In genomic region chr19:30427484-30427883, GRCm38 (mm10) we compare ENCODE assay signal across 9 mouse cellular contexts.
DNase-seq lines count a peak whose midpoint lies in the region; ATAC-seq and TF ChIP-seq lines count a peak whose summit lies in the region.
"Had no signal": no experiment of that assay in that cellular context is flagged by ENCODE, and none has a peak within 500 bp of the region (broad histone marks: within the 10 kb centered on the region; RNA-seq: fewer than 3 reads in every experiment).

No protein-coding gene starts in this region.

- no peaks in the 10 kb centered on the region for H3K4me1 ChIP-seq in kidney, adult 2 months (ENCODE audit: control insufficient read depth, insufficient read depth, low read length)
- peaks cover 0 to 3% of the 10 kb centered on the region in 2 experiments; a peak in 1 of 4 replicates for H3K4me1 ChIP-seq in CH12.LX (ENCODE audit: control insufficient read depth in 1 of 2, insufficient read depth in 2 of 2)
- H3K4me1 ChIP-seq: limb, embryonic 15.5 days had no signal

- no peak for TF ChIP-seq EP300 in CH12.LX (IDR thresholded peaks at IDR 0.05; ENCODE audit: low read length)

- H3K4me2 ChIP-seq in CH12.LX (ENCODE audit: insufficient read depth, low read depth, poor library complexity, severe bottlenecking), result no peak overlapping the region
- H3K4me2 ChIP-seq: limb, embryonic 15.5 days had no signal

- H3K9me3 ChIP-seq in CH12.LX (replicated peaks; ENCODE audit: low read length), result no peaks in the 10 kb centered on the region
- H3K9me3 ChIP-seq: limb, embryonic 15.5 days had no signal

- TF ChIP-seq RAD21 in CH12.LX (IDR thresholded peaks at IDR 0.05; ENCODE audit: low read depth, low read length), result no peak; the same call in 1 of the 2 replicates

- in situ Hi-C loops in CH12.LX (cut with MboI; ENCODE audit: low pct_ligation_motif_present, low pct_unique_long_range_greater_than_20kb, low sequenced_read_pairs), result no loop called here

- no peak for TF ChIP-seq POLR2A in kidney, adult 2 months (IDR thresholded peaks at IDR 0.05; ENCODE audit: low read depth, low read length)
- no peak for TF ChIP-seq POLR2A in CH12.LX (IDR thresholded peaks at IDR 0.05; ENCODE audit: low read depth, low read length)

- H3K9ac ChIP-seq in CH12.LX (ENCODE audit: insufficient read depth, low read depth), result no peak overlapping the region
- H3K9ac ChIP-seq: limb, embryonic 15.5 days had no signal

- dilution Hi-C loops in CH12.LX (cut with MboI; ENCODE audit: extremely low pct_ligation_motif_present, extremely low pct_unique_long_range_greater_than_20kb, low sequenced_read_pairs), result no loop called here

- DNase-seq in adrenal gland, postnatal 25 days, result peak; percentile 18
- no peak for DNase-seq in adrenal gland, adult 8-10 months
- peak; percentile 8 for DNase-seq in kidney, adult 2 months
- no peak for DNase-seq in kidney, adult 8-10 months
- DNase-seq in CH12.LX (ENCODE audit: extremely low read depth), result peak; percentile 25
- DNase-seq in kidney, postnatal 4 days, result peak; percentile 71
- no peak for DNase-seq in cerebellum, adult 18-20 months

- WGBS in kidney, adult 2 months, result 15% methylated on average over 2 of the region's 2 CpGs

- ATAC-seq in megakaryocyte progenitor cell, adult 5-6 weeks (replicated peaks; ENCODE audit: poor library complexity), result no peak

- H3K79me2 ChIP-seq in CH12.LX (replicated peaks; ENCODE audit: control insufficient read depth, extremely low read depth, insufficient read depth, poor library complexity, severe bottlenecking), result no peaks in the 10 kb centered on the region

- TF ChIP-seq CTCF in kidney, adult 2 months (conservative IDR thresholded peaks at IDR 0.05; ENCODE audit: insufficient read depth, insufficient read length, low read depth, low read length), result peak; percentile 24; the same call in 1 of the 2 replicates
- peak in 1 of 2 experiments; percentile 42; a peak in 2 of 4 replicates for TF ChIP-seq CTCF in CH12.LX (conservative IDR thresholded peaks at IDR 0.05 in 1 of 2, IDR thresholded peaks at IDR 0.05 in 1 of 2; ENCODE audit: low read depth in 2 of 2, low read length in 2 of 2)

- H3K27me3 ChIP-seq in kidney, adult 2 months (replicated peaks; ENCODE audit: control insufficient read depth, insufficient read depth, low read length), result no peaks in the 10 kb centered on the region
- H3K27me3 ChIP-seq in CH12.LX (replicated peaks), result no peaks in the 10 kb centered on the region
- H3K27me3 ChIP-seq: limb, embryonic 15.5 days had no signal

- no peak overlapping the region for H3K27ac ChIP-seq in kidney, adult 2 months (ENCODE audit: insufficient read depth, low read depth, low read length)
- H3K27ac ChIP-seq in CH12.LX (ENCODE audit: insufficient read depth, low read depth), result no peak overlapping the region
- H3K27ac ChIP-seq: limb, embryonic 15.5 days had no signal

- H3K4me3 ChIP-seq in kidney, adult 2 months (ENCODE audit: insufficient read depth, low read depth, low read length), result no peak overlapping the region
- H3K4me3 ChIP-seq in CH12.LX (replicated peaks in 1 of 3; ENCODE audit: low read depth in 2 of 3, low read length in 2 of 3, poor library complexity in 1 of 3), result no peak overlapping the region
- H3K4me3 ChIP-seq: limb, embryonic 15.5 days had no signal

- H3K36me3 ChIP-seq in kidney, adult 2 months (ENCODE audit: control insufficient read depth, insufficient read depth, low read length), result no peaks in the 10 kb centered on the region
- no peaks in the 10 kb centered on the region for H3K36me3 ChIP-seq in CH12.LX (replicated peaks in 1 of 2; ENCODE audit: control insufficient read depth in 1 of 2, insufficient read depth in 1 of 2, low read length in 1 of 2)
- H3K36me3 ChIP-seq: limb, embryonic 15.5 days had no signal

TF ChIP-seq in CH12.LX, 34 proteins besides CTCF, POLR2A, EP300 and RAD21:
- TF ChIP-seq CHD2 (IDR thresholded peaks at IDR 0.05; ENCODE audit: low read length), result peak; percentile 70; the same call in 1 of the 2 replicates
- no peak for TF ChIP-seq RCOR1 (conservative IDR thresholded peaks at IDR 0.05; ENCODE audit: low read depth, low read length)
- peak; percentile 41 for TF ChIP-seq SMC3 (IDR thresholded peaks at IDR 0.05; ENCODE audit: low read depth, low read length)

Comparison
In these comparisons a context has a peak if more than half of its experiments do, and no peak if none do; other contexts are left out.
1. DNase-seq: peak in adrenal gland, postnatal 25 days (single experiment), kidney, adult 2 months (single experiment), CH12.LX (single experiment) and kidney, postnatal 4 days (2 of 2); none in adrenal gland, adult 8-10 months (single experiment), kidney, adult 8-10 months (0 of 2) and cerebellum, adult 18-20 months (0 of 2).